Mouse (Mus musculus) urinary bladder, postnatal 14 days (tissue): ENCODE measurements around the gene Kif19a.
A peak's percentile ranks its signal among the peaks of the same experiment; 100 is the strongest.

ENCODE experiments used
- DNase-seq: peaks from one replicate; pipeline ENCODE4 v3.0.0; 2021; ENCODE audit warnings: low spot score

The Kif19a gene

GRCm38 (mm10) chr11:114785892-114786291 is 20.7 kb downstream of the Kif19a start:
- no peak for DNase-seq

GRCm38 (mm10) chr11:114786326-114786725 is 21.1 kb downstream of the Kif19a start:
- DNase-seq, result no peak

DNA sequence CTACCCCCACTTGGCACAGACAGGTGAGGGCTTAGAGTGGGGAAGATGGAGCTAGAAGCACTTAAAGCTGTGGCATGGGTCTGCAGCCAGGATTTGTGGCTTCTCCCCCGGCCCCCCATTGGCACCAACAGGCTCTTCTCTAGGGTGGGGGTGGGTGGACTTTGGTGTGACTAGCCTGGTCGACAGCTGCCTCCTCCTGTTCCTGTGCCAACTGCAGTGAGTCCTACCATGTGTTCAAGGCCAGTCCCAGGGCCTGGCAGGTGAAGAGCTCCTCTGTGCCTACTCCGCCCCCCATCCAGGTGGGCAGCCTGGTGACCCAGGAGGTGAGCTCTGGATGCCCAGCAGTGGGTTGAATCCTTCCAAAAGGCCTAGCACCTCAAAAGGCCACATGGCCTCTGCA is 22.4 kb downstream of the Kif19a start:
- no peak for DNase-seq

GRCm38 (mm10) chr11:114789061-114789714 is 24.0 kb downstream of the Kif19a start:
- DNase-seq, result peak; percentile 80

GRCm38 (mm10) chr11:114789716-114790115 is 24.5 kb downstream of the Kif19a start:
- DNase-seq, result no peak

- no peak for DNase-seq
Measured at GRCm38 (mm10) chr11:114790171-114790570, 25.0 kb downstream of the Kif19a start.

- no peak for DNase-seq
Measured at GRCm38 (mm10) chr11:114790841-114791240, 25.7 kb downstream of the Kif19a start.

GRCm38 (mm10) chr11:114791351-114791889 is 26.2 kb downstream of the Kif19a start:
- no peak for DNase-seq

- no peak for DNase-seq
Measured at GRCm38 (mm10) chr11:114791891-114792411, 26.8 kb downstream of the Kif19a start.

DNA sequence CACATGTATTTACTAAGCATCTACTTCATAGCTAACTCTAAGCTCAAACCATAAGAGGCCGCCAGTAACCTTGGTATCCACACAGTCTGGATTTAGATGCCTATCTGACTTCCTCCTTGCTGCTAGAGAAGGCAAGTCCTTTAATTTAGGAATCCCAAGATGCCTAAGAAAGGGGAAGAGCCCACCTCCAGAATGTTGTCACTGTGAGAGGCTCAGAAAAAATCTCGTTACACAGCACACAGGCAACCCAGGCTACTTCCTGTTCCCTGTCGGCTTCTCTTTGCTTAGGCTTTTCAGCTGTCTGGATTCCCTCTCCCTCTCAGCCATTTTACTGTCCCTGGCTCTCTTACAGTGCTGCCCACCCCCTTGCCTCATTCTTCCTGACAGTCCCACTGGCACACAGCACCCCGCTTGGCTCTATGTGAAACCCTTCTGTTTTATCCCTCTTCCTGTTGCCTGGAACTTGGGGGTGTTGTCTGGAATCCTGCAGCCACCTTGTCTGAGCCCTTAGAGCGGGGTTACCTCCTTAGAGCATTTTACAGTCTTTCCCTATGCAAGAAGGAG is 27.8 kb downstream of the Kif19a start:
- no peak for DNase-seq

- DNase-seq, result no peak
Measured at GRCm38 (mm10) chr11:114793868-114794545, 28.8 kb downstream of the Kif19a start.

DNA sequence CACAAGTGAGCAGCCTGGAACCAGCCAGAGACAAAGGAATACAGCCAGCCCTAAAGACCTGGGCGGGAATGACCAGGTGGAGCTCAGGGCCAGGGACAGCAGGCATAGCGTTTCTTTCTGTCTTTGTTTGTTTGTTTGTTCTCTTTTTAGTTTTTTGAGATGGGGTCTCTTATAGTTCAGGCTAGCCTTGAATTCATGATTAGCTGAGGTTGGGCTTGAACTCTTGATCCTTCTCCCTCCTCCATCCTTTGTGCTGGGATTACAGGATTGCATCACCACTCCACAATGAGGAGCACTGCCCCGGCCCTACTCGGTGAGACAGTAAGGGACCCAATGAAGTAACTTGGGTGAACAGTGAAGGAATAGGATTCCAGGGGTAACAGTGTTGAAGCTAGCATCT is 29.5 kb downstream of the Kif19a start:
- DNase-seq, result no peak

- DNase-seq, result peak; percentile 24
Measured at GRCm38 (mm10) chr11:114795231-114795746, 30.1 kb downstream of the Kif19a start.

DNA sequence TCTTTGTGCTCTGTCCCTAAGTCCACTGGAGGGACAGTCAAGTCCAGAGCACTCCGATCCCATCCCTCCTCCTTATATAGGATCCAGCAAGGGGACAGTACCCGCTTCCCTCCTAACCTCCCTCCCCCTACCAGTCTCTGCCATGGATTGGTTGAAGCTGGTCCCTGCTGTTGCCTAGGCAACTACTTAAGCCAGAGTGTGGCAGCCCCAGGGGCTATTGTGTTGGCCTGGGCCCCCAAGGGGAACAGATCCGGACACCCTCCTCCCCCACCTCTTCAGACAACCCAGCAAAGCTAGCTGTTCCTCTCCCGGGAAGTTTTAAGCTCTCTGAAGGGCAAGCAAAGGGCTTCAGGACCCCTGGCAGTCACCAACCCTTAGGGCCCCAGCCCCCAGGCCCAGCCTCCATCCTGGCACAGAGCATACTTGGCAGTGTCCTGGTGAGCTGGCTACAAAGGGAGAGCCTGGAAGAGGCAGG is 30.7 kb downstream of the Kif19a start, which contains the start of gene Btbd17:
TSS of gene Btbd17 (minus strand) at position 98 of the 475 bp plus-strand sequence.
- DNase-seq, result no peak

GRCm38 (mm10) chr11:114797176-114797575 is 32.0 kb downstream of the Kif19a start:
- DNase-seq, result no peak

DNA sequence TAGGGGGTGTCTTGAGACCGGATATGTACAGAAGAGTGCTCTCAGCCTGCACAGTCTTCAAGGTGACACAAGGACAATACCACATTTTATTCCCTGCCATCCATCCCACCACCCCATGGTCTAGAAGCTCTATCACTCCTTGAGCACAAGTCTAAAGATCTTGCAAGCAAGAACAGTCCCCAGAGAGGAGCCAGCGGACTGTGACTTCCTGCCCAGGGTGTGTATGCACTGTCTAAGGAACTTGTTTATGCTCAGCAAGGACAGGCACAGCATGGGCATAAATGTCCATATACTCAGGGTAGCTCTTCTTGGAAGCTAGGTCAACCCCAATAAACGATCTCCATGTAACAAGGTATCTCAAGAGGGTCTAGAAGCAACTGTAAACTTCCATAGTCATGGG is 32.8 kb downstream of the Kif19a start:
- no peak for DNase-seq

DNA sequence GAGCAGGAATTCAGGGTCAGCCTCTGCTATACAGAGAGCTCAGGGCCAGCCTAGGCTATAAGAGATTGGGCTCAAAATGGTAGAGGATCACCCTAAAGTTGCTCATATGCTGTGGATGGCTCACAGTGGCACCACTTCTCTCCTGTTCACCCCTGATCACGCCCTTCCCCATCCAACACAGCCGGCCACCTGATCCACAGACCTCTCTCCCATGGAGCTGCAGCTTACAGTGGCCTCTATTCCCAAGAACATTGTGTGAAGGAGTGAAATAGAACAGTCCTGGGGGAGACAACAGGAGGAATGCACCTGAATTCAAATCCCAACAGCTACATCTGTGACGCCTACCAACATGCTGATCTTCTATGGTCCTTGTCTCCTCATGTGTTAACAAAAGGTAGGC is 33.4 kb downstream of the Kif19a start, which contains the start of gene Gpr142:
TSS of gene Gpr142 (plus strand) at position 301 of the 400 bp plus-strand sequence.
- DNase-seq, result no peak

DNA sequence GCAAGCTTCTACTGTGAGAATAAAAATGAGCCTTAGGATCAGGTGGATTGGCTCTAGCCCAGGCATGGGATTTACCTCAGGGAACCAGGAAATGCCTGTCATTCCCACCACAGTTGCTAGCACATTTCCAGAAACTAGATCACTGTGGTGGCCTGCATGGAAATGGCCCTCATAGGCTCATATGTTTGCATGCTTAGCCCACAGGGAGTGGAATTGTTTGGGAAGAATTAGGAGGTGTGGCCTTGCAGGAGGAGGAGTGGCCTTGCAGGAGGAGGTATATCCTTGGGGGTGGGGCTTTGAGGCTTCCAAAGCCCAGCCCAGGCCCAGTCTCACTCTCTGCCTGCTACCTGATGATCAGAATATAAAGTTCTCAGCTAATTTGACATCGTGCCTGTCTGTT is 36.7 kb downstream of the Kif19a start:
- DNase-seq, result no peak

GRCm38 (mm10) chr11:114802540-114803267 is 37.5 kb downstream of the Kif19a start:
- DNase-seq, result no peak

DNA sequence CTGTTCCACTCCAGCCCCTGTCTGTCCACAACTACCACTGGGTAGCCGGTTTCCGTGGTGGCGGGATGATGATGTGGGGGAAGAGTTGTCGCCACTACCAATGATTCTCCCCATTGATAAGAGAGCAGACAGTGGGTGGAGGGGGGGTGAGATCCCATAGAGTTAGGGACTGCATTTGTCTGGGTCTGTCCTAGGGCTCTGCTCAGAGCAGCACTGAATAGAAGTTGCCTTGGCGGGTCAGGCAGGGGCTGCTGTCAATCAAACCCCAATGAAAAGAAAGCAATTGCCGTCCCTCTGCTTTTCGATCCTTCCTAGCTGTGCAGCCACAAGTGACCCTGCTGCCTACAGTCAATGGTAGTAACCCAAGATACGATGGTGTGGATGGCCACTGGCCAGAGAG is 38.8 kb downstream of the Kif19a start:
- no peak for DNase-seq

DNA sequence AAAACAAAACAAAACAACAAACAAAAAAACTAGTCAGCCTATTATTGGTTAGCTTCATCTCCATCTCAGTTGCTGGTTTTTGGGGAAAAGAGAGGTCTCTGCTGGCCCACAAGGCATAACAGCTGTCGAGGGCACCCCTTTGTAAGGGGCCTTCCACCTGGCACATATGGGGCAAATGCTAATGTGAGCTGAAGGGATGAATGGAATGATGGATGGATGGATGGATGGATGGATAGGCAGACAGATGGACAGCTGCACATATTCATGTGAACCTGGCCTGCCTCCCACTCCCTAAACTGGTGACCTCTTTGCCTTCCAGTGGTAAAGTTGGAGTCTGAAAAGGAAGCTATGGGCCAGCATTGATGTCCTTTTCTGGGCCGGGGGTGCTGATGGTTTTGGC is 41.8 kb downstream of the Kif19a start:
- no peak for DNase-seq
